Mouse (Mus musculus) right cerebral cortex, postnatal 14 days (tissue): ENCODE measurements at regions not wholly inside any gene's neighbourhood (a gene's known extent, or its start where the extent isn't known, plus 50 kb on each side); places are given as distances from the start of the nearest gene placed in this dataset.
A peak's percentile ranks its signal among the peaks of the same experiment; 100 is the strongest.

Experiments
- DNase-seq: peaks from one replicate; pipeline ENCODE4 v3.0.0; 2022

- peak; percentile 16 for DNase-seq
Measured at GRCm38 (mm10) chr10:122193343-122193742, 96.2 kb upstream of the Rxylt1 start.

DNA sequence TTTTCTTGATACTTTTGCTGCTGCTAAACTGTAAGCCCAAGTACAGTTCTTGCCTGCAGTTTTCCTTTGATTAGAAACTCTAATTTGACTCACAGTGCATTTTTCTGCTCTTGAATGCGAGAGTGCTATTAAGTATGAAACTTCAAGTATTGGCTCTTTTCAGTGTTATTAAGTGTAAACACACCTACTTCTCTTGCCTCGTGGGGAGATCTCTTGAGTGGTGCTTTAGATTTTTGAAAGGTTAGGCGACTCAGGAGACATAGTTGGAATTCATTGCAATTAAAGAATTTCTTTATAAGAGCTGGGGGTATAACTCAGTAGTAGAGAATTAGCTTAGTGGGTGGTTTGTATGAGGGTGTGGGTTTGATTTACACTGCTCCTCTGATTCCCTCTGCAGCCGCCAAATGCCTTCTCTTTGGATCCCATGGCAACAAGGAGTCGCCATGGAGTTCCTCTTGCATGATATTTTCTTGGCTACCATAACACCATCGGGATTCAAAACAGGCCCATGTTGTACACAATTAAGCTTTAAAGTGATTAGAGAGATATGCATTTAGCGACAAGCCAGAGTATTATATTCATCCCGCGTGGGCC lies 88.1 kb upstream of the Rxylt1 start:
- no peak for DNase-seq

DNA sequence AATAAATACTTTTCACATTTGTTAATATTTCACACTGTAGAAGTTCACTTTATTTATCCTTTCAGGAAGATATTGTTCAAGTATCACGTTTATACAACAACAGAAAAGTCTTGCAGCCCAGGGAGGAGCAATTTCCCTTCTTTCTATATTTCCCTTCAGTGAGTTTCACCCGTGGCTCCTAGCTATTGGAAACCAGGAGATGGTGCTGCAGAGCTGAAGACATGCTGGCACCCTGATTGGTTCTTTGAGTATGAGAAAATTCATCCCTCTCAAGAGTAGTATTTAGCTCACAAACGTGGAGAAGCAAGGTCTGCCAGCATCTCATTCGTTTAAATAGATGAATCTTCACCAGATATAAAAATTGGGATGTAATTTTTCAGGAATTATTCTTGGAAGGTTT lies 85.9 kb upstream of the Rxylt1 start:
- DNase-seq, result peak; percentile 64

GRCm38 (mm10) chr10:122149038-122149437 lies 51.9 kb upstream of the Rxylt1 start:
- DNase-seq, result no peak

GRCm38 (mm10) chr10:122148609-122149008 lies 51.4 kb upstream of the Rxylt1 start:
- DNase-seq, result no peak
